Mouse (Mus musculus) central nervous system, embryonic 18 days (tissue): ENCODE results near the gene Ccdc28b. TPM values are rescaled to one million over a fixed set of nuclear protein-coding genes. Genes with fewer than 3 reads are reported as not detected.

Experiments used
- polyA plus RNA-seq: library from polyadenylated mRNA; depleted of rRNA; stranded (reverse); fragments of >200 nt; gene quantifications from 2 replicates; pipeline ENCODE4 v1.2.3, GENCODE M21; 2012; rRNA removed

The Ccdc28b gene
- 157 and 167 TPM in 2 replicates for polyA plus RNA-seq

GRCm38 (mm10) chr4:129623681-129624091 is at the start of gene Ccdc28b:
TSS of gene Ccdc28b (minus strand) at chr4:129623947.

GRCm38 (mm10) chr4:129672083-129672877 is 48.5 kb upstream of the Ccdc28b start, which contains the start of gene Kpna6:
TSS of gene Kpna6 (minus strand) at chr4:129672767.

DNA sequence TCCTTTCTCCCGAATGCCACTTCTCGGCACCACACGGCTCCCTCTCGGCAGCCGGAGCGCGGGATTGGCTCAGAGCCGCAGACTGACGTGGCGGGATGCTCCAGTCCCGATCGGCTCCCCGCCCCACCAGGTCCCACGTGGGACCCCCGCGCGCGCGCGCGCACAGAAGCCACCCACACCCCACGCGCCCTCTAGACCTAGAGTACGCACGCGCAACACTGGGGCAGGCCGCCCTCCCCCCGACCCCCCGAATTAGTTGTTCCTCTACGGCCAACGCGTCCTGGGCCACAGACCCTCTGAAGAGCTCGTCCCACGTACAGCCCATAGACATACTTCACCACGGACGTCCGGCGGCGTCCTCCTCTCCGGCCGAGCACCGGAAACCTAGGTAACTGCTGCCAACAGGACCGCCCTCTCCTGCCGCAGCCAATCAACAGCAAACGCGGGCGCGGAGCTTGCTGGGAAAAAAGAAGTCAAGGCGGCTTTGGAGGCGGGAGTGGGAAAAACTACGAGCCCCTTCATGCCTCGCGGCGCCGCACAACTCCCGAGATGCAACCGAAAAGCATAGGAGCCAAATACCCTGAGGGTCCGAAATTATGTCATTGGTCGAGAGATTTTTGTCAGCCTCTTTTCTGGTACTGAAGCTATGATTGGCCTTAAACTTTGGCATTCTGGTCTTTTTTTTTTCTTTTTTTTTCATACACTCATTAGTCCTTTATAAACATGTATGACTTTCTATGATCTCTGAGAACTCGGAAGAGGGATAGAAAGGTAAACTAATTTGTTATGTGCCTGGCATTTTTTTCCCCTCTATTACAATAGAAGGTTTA is 17.1 kb upstream of the Ccdc28b start, which contains the start of gene Txlna:
Txlna (minus strand) TSS at position 428 of the 830 bp plus-strand sequence.

GRCm38 (mm10) chr4:129618786-129619691 is 4.7 kb downstream of the Ccdc28b start, which contains the start of gene Iqcc:
TSS of gene Iqcc (minus strand) at chr4:129619099.

DNA sequence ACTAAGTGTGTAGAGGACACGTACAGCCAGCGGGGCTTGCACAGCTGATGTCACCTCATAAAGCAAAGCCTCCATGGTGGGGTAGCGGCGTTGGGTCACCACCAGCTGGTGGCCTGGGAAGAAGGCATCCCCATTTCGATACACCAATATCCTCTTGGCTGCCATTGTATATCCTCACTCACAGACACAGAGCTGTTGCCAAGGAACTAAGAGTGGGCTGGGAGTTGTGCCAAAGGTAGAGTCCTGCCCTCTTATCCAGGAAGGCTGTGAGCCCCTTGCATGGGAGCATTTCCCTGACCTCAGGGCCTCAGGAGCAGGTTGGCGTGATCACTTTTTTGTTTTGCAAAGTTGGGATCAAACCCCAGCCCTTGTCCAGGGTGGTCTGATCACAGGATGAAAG is 9.7 kb downstream of the Ccdc28b start, which contains the start of gene Dcdc2b:
Dcdc2b (minus strand) TSS at position 165 of the 400 bp plus-strand sequence.

GRCm38 (mm10) chr4:129600233-129601158 is 23.3 kb downstream of the Ccdc28b start, which contains the start of the genes Eif3i and Tmem234:
TSS of gene Eif3i (minus strand) at chr4:129600648.
TSS of gene Tmem234 (plus strand) at chr4:129600668.

GRCm38 (mm10) chr4:129578466-129578865 is 45.3 kb downstream of the Ccdc28b start, which contains the start of gene Fam167b:
TSS of gene Fam167b (minus strand) at chr4:129578549.

GRCm38 (mm10) chr4:129573430-129573829 is 50.3 kb downstream of the Ccdc28b start, which contains the start of gene Lck:
TSS of gene Lck (minus strand) at chr4:129573641.

Other genes starting within 250 kb of the Ccdc28b start
- gene Zbtb8a, start 245.8 kb downstream of the Ccdc28b start, polyA plus RNA-seq = 19.4 and 19.8 TPM in 2 replicates
- gene Zbtb8b, start 183.1 kb downstream of the Ccdc28b start, polyA plus RNA-seq = 6.8 and 6.9 TPM in 2 replicates
- gene Bsdc1, start 162.4 kb downstream of the Ccdc28b start, polyA plus RNA-seq = 16.2 and 21.8 TPM in 2 replicates
- gene Tssk3, start 132.9 kb downstream of the Ccdc28b start, polyA plus RNA-seq = 0.41 and 0.62 TPM in 2 replicates
- 0.74 and 0.80 TPM in 2 replicates for gene Fam229a, start 132.8 kb downstream of the Ccdc28b start, polyA plus RNA-seq
- 1,413 and 1,583 TPM in 2 replicates for gene Marcksl1, start 110.4 kb downstream of the Ccdc28b start, polyA plus RNA-seq
- 93.2 and 95.2 TPM in 2 replicates for gene Hdac1, start 81.2 kb downstream of the Ccdc28b start, polyA plus RNA-seq
- gene Lck, start 50.3 kb downstream of the Ccdc28b start, polyA plus RNA-seq = 14.9 and 16.0 TPM in 2 replicates
- 0.43 and 0.70 TPM in 2 replicates for gene Fam167b, start 45.4 kb downstream of the Ccdc28b start, polyA plus RNA-seq
- gene Eif3i, start 23.3 kb downstream of the Ccdc28b start, polyA plus RNA-seq = 287 and 302 TPM in 2 replicates
- 150 and 156 TPM in 2 replicates for gene Tmem234, start 23.3 kb downstream of the Ccdc28b start, polyA plus RNA-seq
- gene Dcdc2b, start 9.7 kb downstream of the Ccdc28b start, polyA plus RNA-seq = 4.7 and 5.5 TPM in 2 replicates
- gene Iqcc, start 4.8 kb downstream of the Ccdc28b start, polyA plus RNA-seq = 32.2 and 33.4 TPM in 2 replicates
- 41.8 and 43.0 TPM in 2 replicates for gene Txlna, start 17.1 kb upstream of the Ccdc28b start, polyA plus RNA-seq
- 43.4 and 44.3 TPM in 2 replicates for gene Kpna6, start 48.8 kb upstream of the Ccdc28b start, polyA plus RNA-seq
- 42.1 and 47.1 TPM in 2 replicates for gene Tmem39b, start 72.9 kb upstream of the Ccdc28b start, polyA plus RNA-seq
- gene Khdrbs1, start 118.4 kb upstream of the Ccdc28b start, polyA plus RNA-seq = 58.4 and 71.5 TPM in 2 replicates
- 66.1 and 70.5 TPM in 2 replicates for gene Ptp4a2, start 187.3 kb upstream of the Ccdc28b start, polyA plus RNA-seq